Mouse (Mus musculus) stomach, embryonic 16.5 days (tissue): Measurements from ENCODE around the gene Hspa1l. TPM values are rescaled to one million over a fixed set of nuclear protein-coding genes. Genes with fewer than 3 reads are reported as not detected.
"Not testable (repeated sequence)": the region's sequence is repeated elsewhere in the genome, so short reads cannot be mapped to it uniquely, and the experiment has no call there.

Experiments used
- ATAC-seq: fragments of 200-750 bp; cut with Nextera tagmentation; 2 replicates; pipeline ENCODE4 v1.8.0; 2017; ENCODE audit warnings: moderate number of reproducible peaks, moderate TSS enrichment; ENCODE audit not compliant: insufficient read depth, low FRiP score
- H3K27ac ChIP-seq: fragments of 300-500 bp; sonication (generic); 2 replicates; pipeline ENCODE4 v1.5.1; 2014; ENCODE audit warnings: low read length
- H3K27me3 ChIP-seq: fragments of 300-500 bp; sonication (generic); 2 replicates; pipeline ENCODE4 v1.6.1; 2014; ENCODE audit warnings: low read length, control low read depth, mixed read lengths; ENCODE audit not compliant: control insufficient read depth, insufficient read depth
- H3K36me3 ChIP-seq: fragments of 300-500 bp; sonication (generic); 2 replicates; pipeline ENCODE4 v1.6.1; 2014; ENCODE audit warnings: low read length; ENCODE audit not compliant: control insufficient read depth, insufficient read depth
- H3K4me1 ChIP-seq: fragments of 300-500 bp; sonication (generic); 2 replicates; pipeline ENCODE4 v1.6.1; 2014; ENCODE audit warnings: low read length, control low read depth, mixed read lengths; ENCODE audit not compliant: control insufficient read depth, insufficient read depth
- H3K4me2 ChIP-seq: fragments of 300-500 bp; sonication (generic); 2 replicates; pipeline ENCODE4 v1.6.1; 2014; ENCODE audit warnings: low read depth, low read length, mixed read lengths
- H3K4me3 ChIP-seq: fragments of 300-500 bp; sonication (generic); replicated peaks from 2 replicates; pipeline ENCODE4 v1.5.1; 2014; ENCODE audit warnings: mild to moderate bottlenecking, low read length
- H3K9ac ChIP-seq: fragments of 300-500 bp; sonication (generic); 2 replicates; pipeline ENCODE4 v1.6.1; 2014; ENCODE audit warnings: low read length
- H3K9me3 ChIP-seq: fragments of 300-500 bp; sonication (generic); replicated peaks from 2 replicates; pipeline ENCODE4 v1.6.1; 2016; ENCODE audit warnings: low read length, control low read depth; ENCODE audit not compliant: control insufficient read depth
- WGBS: fragments of 180-500 bp; shearing (Covaris S2); extraction: QIAGEN DNeasy Blood & Tissue Kit; methylation state at CpG from one replicate; pipeline ENCODE4 v1.1.7; 2014; 5-methylcytosine and 5-hydroxymethylcytosine counted together
- polyA plus RNA-seq: library from polyadenylated mRNA; unstranded; fragments of >200 nt; fragmentation: Nextera tagmentation; extraction: Ambion mirVana; gene quantifications from 2 replicates; pipeline ENCODE4 v1.2.1, GENCODE M21; 2015

The Hspa1l gene
- polyA plus RNA-seq, 1 experiment from 2014 or later, result 0.96 TPM

DNA sequence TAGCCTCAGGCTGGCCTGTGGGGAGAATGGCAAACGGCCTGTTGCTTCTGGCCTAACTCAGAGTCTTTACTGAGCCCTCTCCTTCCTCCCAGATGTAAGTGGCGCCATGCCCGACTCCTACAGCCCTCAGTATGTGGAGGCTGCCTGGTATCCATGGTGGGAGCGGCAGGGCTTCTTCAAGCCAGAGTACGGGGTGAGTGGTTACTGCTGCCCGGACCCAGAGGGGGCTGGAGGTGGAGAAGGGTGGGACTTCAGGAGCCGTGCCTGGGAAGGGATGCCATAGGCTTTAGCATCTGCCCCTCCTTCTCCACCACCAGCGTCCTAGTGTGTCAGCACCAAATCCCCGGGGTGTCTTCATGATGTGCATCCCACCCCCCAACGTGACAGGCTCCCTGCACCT, 32.7 kb downstream of the Hspa1l start:
- Histone ChIP-seq H3K4me3 (no peak overlapping the region), H3K27ac (no peak overlapping the region), H3K9me3 (no peaks in the 10 kb centered on the region), H3K9ac (no peak overlapping the region), H3K4me1 (peaks cover 15% of the 10 kb centered on the region), H3K4me2 (no peak overlapping the region), H3K36me3 (peaks cover 22% of the 10 kb centered on the region), H3K27me3 (no peaks in the 10 kb centered on the region)
- ATAC-seq, result no peak
- 94% methylated on average over 10 of the region's 10 CpGs for WGBS

DNA sequence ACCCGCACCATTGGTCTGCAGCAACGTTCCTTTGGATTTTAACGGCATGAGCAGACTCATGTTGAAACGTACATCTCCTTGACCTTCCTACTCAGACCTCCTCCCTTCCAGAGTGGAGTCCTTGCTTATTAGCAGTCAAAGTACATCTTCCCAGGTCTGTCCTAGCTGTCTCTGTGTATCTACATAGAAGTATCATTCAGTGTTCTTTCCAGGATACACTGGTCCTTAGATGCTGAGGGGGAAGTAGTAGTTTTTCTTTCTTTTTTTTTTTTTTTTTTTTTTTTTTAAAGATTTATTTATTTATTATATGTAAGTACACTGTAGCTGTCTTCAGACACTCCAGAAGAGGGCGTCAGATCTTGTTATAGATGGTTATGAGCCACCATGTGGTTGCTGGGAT, 33.4 kb downstream of the Hspa1l start:
- not testable (repeated sequence) for H3K27me3 ChIP-seq, H3K4me3 ChIP-seq, ATAC-seq, H3K27ac ChIP-seq, H3K9me3 ChIP-seq, H3K4me2 ChIP-seq, H3K9ac ChIP-seq
- Histone ChIP-seq H3K4me1 (peaks cover 15% of the 10 kb centered on the region), H3K36me3 (peaks cover 25% of the 10 kb centered on the region)
- 98% methylated on average over 4 of the region's 5 CpGs for WGBS

DNA sequence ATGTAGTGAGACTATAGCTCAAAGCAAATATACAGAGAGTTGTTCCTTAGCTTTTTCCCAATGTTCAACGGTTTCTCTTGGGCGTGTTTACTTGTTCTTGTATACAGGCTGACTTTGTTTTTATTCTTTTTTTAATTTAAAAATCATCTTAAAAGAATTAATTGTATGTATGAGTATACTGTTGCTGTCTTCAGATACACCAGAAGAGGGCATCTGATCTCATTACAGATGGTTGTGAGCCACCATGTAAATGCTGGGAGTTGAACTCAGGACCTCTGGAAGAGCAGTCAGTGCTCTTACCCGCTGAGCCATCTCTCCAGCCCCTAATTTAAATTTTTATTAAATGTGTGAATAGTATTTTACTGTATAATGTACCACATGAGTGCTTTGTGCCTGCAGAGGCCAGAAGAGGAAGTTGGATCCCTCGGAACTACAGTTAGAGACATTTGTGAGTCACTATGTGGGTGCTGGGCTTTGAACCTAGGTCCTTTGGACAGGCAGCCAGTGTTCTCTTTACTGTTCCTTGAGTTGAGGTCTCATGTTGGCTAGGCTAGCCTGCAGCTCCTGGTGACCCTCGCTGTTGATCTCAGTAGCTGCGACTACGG, 35.0 kb downstream of the Hspa1l start:
- H3K4me3 ChIP-seq, result no peak overlapping the region
- H3K36me3 ChIP-seq, result peaks cover 27% of the 10 kb centered on the region
- H3K27ac ChIP-seq, result no peak overlapping the region
- H3K9ac ChIP-seq, result no peak overlapping the region
- no peak overlapping the region for H3K4me2 ChIP-seq
- H3K4me1 ChIP-seq, result peaks cover 10% of the 10 kb centered on the region
- H3K9me3 ChIP-seq, result no peaks in the 10 kb centered on the region
- H3K27me3 ChIP-seq, result no peaks in the 10 kb centered on the region
- ATAC-seq, result no peak
- 92% methylated on average over 7 of the region's 7 CpGs for WGBS

DNA sequence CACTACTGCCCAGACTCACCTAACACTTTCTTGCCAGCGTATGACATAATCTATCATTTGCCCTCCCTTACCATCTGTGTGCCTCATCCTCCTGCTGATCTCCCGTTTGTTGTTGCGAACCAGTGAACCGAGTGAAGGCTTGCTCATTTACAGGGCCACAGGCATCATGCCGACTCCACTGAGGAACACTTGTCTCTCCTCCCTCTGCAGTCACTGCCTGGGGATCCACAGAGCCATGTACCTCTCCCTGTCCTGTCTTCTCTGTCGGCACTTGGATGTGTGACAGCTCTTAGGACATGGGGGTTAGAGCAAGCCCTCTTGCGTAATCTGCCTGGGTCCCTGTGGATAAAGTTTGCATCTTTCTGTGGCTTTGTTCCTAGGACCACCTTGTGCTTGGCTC, 37.1 kb downstream of the Hspa1l start:
- Histone ChIP-seq H3K27ac (no peak overlapping the region), H3K36me3 (peaks cover 40% of the 10 kb centered on the region), H3K27me3 (no peaks in the 10 kb centered on the region), H3K4me2 (no peak overlapping the region), H3K4me3 (no peak overlapping the region), H3K9ac (no peak overlapping the region), H3K9me3 (no peaks in the 10 kb centered on the region), H3K4me1 (no peaks in the 10 kb centered on the region)
- ATAC-seq, result no peak
- 90% methylated on average over 7 of the region's 7 CpGs for WGBS

DNA sequence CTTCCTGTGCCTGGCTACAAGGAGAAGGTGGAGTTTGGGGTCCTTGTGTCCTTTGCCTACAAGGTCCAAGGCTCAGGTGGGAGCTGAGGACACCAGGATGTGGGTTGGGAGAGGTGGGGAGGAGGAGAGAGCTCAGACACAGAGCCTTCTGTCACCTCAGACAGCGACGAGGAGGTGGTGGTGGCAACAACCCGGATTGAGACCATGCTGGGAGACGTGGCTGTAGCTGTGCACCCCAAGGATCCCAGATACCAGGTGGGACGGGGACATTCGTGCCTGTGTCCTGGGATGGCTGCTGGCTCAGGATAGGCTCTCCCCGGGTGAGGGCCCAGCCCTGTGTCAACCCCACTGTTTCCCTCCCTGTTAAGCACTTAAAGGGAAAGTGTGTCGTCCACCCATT, 38.9 kb downstream of the Hspa1l start:
- no peak overlapping the region for H3K4me3 ChIP-seq
- H3K9me3 ChIP-seq, result no peaks in the 10 kb centered on the region
- H3K36me3 ChIP-seq, result peaks cover 32% of the 10 kb centered on the region
- no peak overlapping the region for H3K4me2 ChIP-seq
- no peaks in the 10 kb centered on the region for H3K27me3 ChIP-seq
- H3K9ac ChIP-seq, result no peak overlapping the region
- H3K27ac ChIP-seq, result no peak overlapping the region
- peaks cover 4% of the 10 kb centered on the region for H3K4me1 ChIP-seq
- no peak for ATAC-seq
- 94% methylated on average over 8 of the region's 8 CpGs for WGBS

DNA sequence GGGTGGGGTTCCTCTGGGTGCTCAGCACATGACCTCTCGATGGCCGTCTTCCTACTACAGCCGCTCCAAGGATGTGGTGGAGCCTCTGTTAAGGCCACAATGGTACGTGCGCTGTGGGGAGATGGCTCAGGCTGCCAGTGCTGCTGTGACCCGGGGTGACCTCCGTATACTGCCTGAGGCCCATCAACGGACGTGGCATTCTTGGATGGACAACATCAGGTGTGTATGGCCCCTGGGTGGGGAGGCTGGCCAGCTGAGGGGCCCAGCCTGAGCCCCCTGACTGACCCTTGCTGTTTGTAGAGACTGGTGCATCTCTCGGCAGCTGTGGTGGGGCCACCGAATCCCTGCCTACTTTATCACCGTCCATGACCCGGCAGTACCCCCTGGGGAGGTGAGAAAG, 39.9 kb downstream of the Hspa1l start:
- Histone ChIP-seq H3K36me3 (peaks cover 32% of the 10 kb centered on the region), H3K4me1 (peaks cover 8% of the 10 kb centered on the region), H3K27me3 (no peaks in the 10 kb centered on the region), H3K4me2 (no peak overlapping the region), H3K27ac (no peak overlapping the region), H3K9me3 (no peaks in the 10 kb centered on the region), H3K4me3 (no peak overlapping the region), H3K9ac (no peak overlapping the region)
- WGBS, result 81% methylated on average over 13 of the region's 13 CpGs
- ATAC-seq, result no peak

DNA sequence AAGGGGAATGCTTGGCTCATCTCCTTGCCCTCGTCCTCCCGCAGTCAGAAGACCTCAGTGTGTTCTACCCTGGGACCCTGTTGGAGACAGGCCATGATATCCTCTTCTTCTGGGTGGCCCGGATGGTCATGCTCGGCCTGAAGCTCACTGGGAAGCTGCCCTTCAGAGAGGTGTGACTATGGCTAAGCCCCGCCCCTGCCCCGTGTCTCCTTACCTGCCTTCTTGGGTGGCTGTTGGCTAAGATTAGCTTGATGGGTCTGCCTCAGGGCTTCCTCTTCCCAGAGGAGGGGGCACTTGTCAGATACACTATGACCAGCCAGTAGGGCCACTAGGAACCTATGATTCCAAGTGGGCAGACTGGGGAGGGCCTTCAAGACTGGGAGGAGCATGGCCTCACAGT, 40.7 kb downstream of the Hspa1l start:
- no peak for ATAC-seq
- no peak overlapping the region for H3K4me3 ChIP-seq
- no peak overlapping the region for H3K4me2 ChIP-seq
- WGBS, result 76% methylated on average over 6 of the region's 6 CpGs
- no peak overlapping the region for H3K27ac ChIP-seq
- H3K4me1 ChIP-seq, result peaks cover 8% of the 10 kb centered on the region
- no peaks in the 10 kb centered on the region for H3K27me3 ChIP-seq
- peaks cover 32% of the 10 kb centered on the region for H3K36me3 ChIP-seq
- no peaks in the 10 kb centered on the region for H3K9me3 ChIP-seq
- no peak overlapping the region for H3K9ac ChIP-seq

DNA sequence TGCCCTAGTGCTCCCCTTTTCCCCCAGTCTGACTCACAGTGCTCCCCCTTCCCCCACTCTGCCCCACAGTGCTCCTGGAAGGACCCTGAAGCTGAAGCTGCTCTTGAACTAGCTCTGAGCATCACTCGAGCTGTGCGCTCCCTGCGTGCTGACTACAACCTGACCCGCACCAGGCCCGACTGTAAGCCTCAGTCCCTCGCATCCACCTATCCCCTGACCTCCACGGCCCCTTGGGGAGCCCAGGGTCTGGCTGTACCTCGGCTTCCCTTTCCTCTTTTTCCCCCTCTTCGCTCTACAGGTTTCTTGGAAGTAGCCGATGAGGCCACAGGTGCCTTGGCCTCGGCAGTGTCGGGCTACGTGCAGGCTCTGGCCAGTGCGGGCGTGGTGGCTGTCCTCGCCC, 42.8 kb downstream of the Hspa1l start:
- Histone ChIP-seq H3K36me3 (peaks cover 27% of the 10 kb centered on the region), H3K4me3 (no peak overlapping the region), H3K9ac (no peak overlapping the region), H3K9me3 (no peaks in the 10 kb centered on the region), H3K27ac (no peak overlapping the region), H3K4me1 (peaks cover 8% of the 10 kb centered on the region), H3K27me3 (no peaks in the 10 kb centered on the region), H3K4me2 (no peak overlapping the region)
- WGBS, result 87% methylated on average over 16 of the region's 16 CpGs
- no peak for ATAC-seq

DNA sequence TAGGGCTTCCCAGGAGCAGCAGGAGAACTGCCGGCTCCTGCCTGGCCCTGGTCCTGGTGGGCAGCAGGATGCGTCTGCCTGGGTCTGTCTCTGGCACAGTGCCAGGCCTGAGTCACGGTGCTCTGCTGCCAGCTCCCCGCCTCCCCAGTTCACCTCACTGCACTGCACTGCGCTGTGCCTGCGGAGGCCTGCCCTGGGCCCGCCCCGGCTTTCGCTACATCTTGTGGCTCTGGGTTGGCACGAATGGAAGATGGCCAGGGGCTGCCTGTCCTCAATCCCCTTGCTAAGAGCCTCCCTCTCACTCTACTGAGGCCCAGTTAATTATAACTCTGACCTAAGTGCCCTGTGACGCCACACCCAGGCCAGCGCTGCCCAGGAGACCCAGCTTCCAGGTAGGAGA, 43.9 kb downstream of the Hspa1l start, which contains the start of gene Vwa7:
Gene Vwa7, plus strand, starts transcription at position 204 of the 400 bp plus-strand sequence.
- Histone ChIP-seq H3K4me1 (peaks cover 13% of the 10 kb centered on the region), H3K27ac (peak within 1 kb of the TSS; percentile 61), H3K9ac (peak within 1 kb of the TSS; percentile 54; the same call in 1 of the 2 replicates), H3K4me2 (no peak within 1 kb of the TSS), H3K9me3 (no peaks in the 10 kb centered on the region), H3K4me3 (no peak within 1 kb of the TSS), H3K36me3 (peaks cover 22% of the 10 kb centered on the region), H3K27me3 (no peaks in the 10 kb centered on the region)
- WGBS, result 48% methylated on average over 12 of the region's 12 CpGs
- ATAC-seq, result peak; percentile 48; the same call in 1 of the 2 replicates
